Mouse (Mus musculus): ENCODE measurements around the gene Inpp1. TPM values are rescaled to one million over a fixed set of nuclear protein-coding genes. Genes with fewer than 3 reads are reported as not detected.
A peak's percentile ranks its signal among the peaks of the same experiment; 100 is the strongest.

Gene Inpp1
- polyA plus RNA-seq, 1 experiment: 6.7 TPM

GRCm38 (mm10) chr1:52849422-52849821 lies 31.9 kb upstream of the Inpp1 start:
- Histone ChIP-seq H3K27me3 (ENCODE audit: control insufficient read depth, insufficient read depth, insufficient read length) (no peaks in the 10 kb centered on the region), H3K4me3 (ENCODE audit: insufficient read depth, poor library complexity, severe bottlenecking) (no peak overlapping the region), H3K79me3 (ENCODE audit: low read depth) (no peaks in the 10 kb centered on the region), H3K36me3 (ENCODE audit: control insufficient read depth, insufficient read depth) (no peaks in the 10 kb centered on the region), H3ac (ENCODE audit: control insufficient read depth, insufficient read length, low read depth) (no peak overlapping the region), H3K79me2 (ENCODE audit: control insufficient read depth, insufficient read depth) (no peaks in the 10 kb centered on the region)
- TF ChIP-seq MYOD1 (IDR thresholded peaks at IDR 0.05; ENCODE audit: control insufficient read depth, insufficient read length, low read depth): no peak
- TF ChIP-seq FOSL1 (IDR thresholded peaks at IDR 0.05; ENCODE audit: insufficient read depth, low read length, poor library complexity, severe bottlenecking): no peak
- no peak for TF ChIP-seq CEBPB (IDR thresholded peaks at IDR 0.05; ENCODE audit: low read depth)
- no peak for TF ChIP-seq MAX (IDR thresholded peaks at IDR 0.05)
- TF ChIP-seq CTCF (IDR thresholded peaks at IDR 0.05; ENCODE audit: control insufficient read depth, insufficient read depth, insufficient read length): no peak
- no peak for TF ChIP-seq USF1 (IDR thresholded peaks at IDR 0.05; ENCODE audit: low read depth)
- TF ChIP-seq MYOG (IDR thresholded peaks at IDR 0.05; ENCODE audit: control insufficient read depth, extremely low read depth, insufficient read length): no peak

- no peak overlapping the region for H3K4me3 ChIP-seq (ENCODE audit: insufficient read depth, poor library complexity, severe bottlenecking)
- H3K79me3 ChIP-seq (ENCODE audit: low read depth): no peaks in the 10 kb centered on the region
- H3K27me3 ChIP-seq (ENCODE audit: control insufficient read depth, insufficient read depth, insufficient read length): no peaks in the 10 kb centered on the region
- no peaks in the 10 kb centered on the region for H3K79me2 ChIP-seq (ENCODE audit: control insufficient read depth, insufficient read depth)
- H3ac ChIP-seq (ENCODE audit: control insufficient read depth, insufficient read length, low read depth): no peak overlapping the region
- TF ChIP-seq FOSL1 (IDR thresholded peaks at IDR 0.05; ENCODE audit: insufficient read depth, low read length, poor library complexity, severe bottlenecking) (no peak), CEBPB (IDR thresholded peaks at IDR 0.05; ENCODE audit: low read depth) (no peak), MYOG (IDR thresholded peaks at IDR 0.05; ENCODE audit: control insufficient read depth, extremely low read depth, insufficient read length) (no peak), MYOD1 (IDR thresholded peaks at IDR 0.05; ENCODE audit: control insufficient read depth, insufficient read length, low read depth) (no peak), USF1 (IDR thresholded peaks at IDR 0.05; ENCODE audit: low read depth) (no peak), MAX (IDR thresholded peaks at IDR 0.05) (no peak)
- H3K36me3 ChIP-seq (ENCODE audit: control insufficient read depth, insufficient read depth): no peaks in the 10 kb centered on the region
Measured at GRCm38 (mm10) chr1:52846556-52846955, 29.1 kb upstream of the Inpp1 start.

GRCm38 (mm10) chr1:52844782-52845665 lies 27.5 kb upstream of the Inpp1 start, which contains the start of gene Hibch:
Gene Hibch (plus strand): TSS chr1:52844929.
- H3K36me3 ChIP-seq (ENCODE audit: control insufficient read depth, insufficient read depth): no peaks in the 10 kb centered on the region
- peak within 1 kb of the TSS; percentile 84 for H3ac ChIP-seq (ENCODE audit: control insufficient read depth, insufficient read length, low read depth)
- peak within 1 kb of the TSS; percentile 44 for H3K4me3 ChIP-seq (ENCODE audit: insufficient read depth, poor library complexity, severe bottlenecking)
- peak; percentile 31 for TF ChIP-seq MAX (IDR thresholded peaks at IDR 0.05)
- TF ChIP-seq USF1 (IDR thresholded peaks at IDR 0.05; ENCODE audit: low read depth): no peak
- H3K27me3 ChIP-seq (ENCODE audit: control insufficient read depth, insufficient read depth, insufficient read length): no peaks in the 10 kb centered on the region
- no peaks in the 10 kb centered on the region for H3K79me3 ChIP-seq (ENCODE audit: low read depth)
- H3K79me2 ChIP-seq (ENCODE audit: control insufficient read depth, insufficient read depth): no peaks in the 10 kb centered on the region

- H3K79me2 ChIP-seq (ENCODE audit: control insufficient read depth, insufficient read depth): no peaks in the 10 kb centered on the region
- H3K79me3 ChIP-seq (ENCODE audit: low read depth): no peaks in the 10 kb centered on the region
- H3K36me3 ChIP-seq (ENCODE audit: control insufficient read depth, insufficient read depth): no peaks in the 10 kb centered on the region
- TF ChIP-seq MYOG (IDR thresholded peaks at IDR 0.05; ENCODE audit: control insufficient read depth, extremely low read depth, insufficient read length) (no peak), CEBPB (IDR thresholded peaks at IDR 0.05; ENCODE audit: low read depth) (no peak), MAX (IDR thresholded peaks at IDR 0.05) (no peak), CTCF (IDR thresholded peaks at IDR 0.05; ENCODE audit: control insufficient read depth, insufficient read depth, insufficient read length) (no peak), FOSL1 (IDR thresholded peaks at IDR 0.05; ENCODE audit: insufficient read depth, low read length, poor library complexity, severe bottlenecking) (no peak), USF1 (IDR thresholded peaks at IDR 0.05; ENCODE audit: low read depth) (no peak), MYOD1 (IDR thresholded peaks at IDR 0.05; ENCODE audit: control insufficient read depth, insufficient read length, low read depth) (no peak)
- H3ac ChIP-seq (ENCODE audit: control insufficient read depth, insufficient read length, low read depth): no peak overlapping the region
- no peak overlapping the region for H3K4me3 ChIP-seq (ENCODE audit: insufficient read depth, poor library complexity, severe bottlenecking)
- H3K27me3 ChIP-seq (ENCODE audit: control insufficient read depth, insufficient read depth, insufficient read length): no peaks in the 10 kb centered on the region
Measured at GRCm38 (mm10) chr1:52844354-52844753, 26.9 kb upstream of the Inpp1 start.

- Histone ChIP-seq H3ac (ENCODE audit: control insufficient read depth, insufficient read length, low read depth) (no peak overlapping the region), H3K27me3 (ENCODE audit: control insufficient read depth, insufficient read depth, insufficient read length) (no peaks in the 10 kb centered on the region), H3K79me3 (ENCODE audit: low read depth) (no peaks in the 10 kb centered on the region), H3K36me3 (ENCODE audit: control insufficient read depth, insufficient read depth) (no peaks in the 10 kb centered on the region), H3K4me3 (ENCODE audit: insufficient read depth, poor library complexity, severe bottlenecking) (no peak overlapping the region), H3K79me2 (ENCODE audit: control insufficient read depth, insufficient read depth) (no peaks in the 10 kb centered on the region)
- no peak for TF ChIP-seq USF1 (IDR thresholded peaks at IDR 0.05; ENCODE audit: low read depth)
- no peak for TF ChIP-seq CEBPB (IDR thresholded peaks at IDR 0.05; ENCODE audit: low read depth)
- no peak for TF ChIP-seq FOSL1 (IDR thresholded peaks at IDR 0.05; ENCODE audit: insufficient read depth, low read length, poor library complexity, severe bottlenecking)
- no peak for TF ChIP-seq MYOD1 (IDR thresholded peaks at IDR 0.05; ENCODE audit: control insufficient read depth, insufficient read length, low read depth)
- TF ChIP-seq MYOG (IDR thresholded peaks at IDR 0.05; ENCODE audit: control insufficient read depth, extremely low read depth, insufficient read length): no peak
- TF ChIP-seq MAX (IDR thresholded peaks at IDR 0.05): no peak
- TF ChIP-seq CTCF (IDR thresholded peaks at IDR 0.05; ENCODE audit: control insufficient read depth, insufficient read depth, insufficient read length): no peak
Measured at GRCm38 (mm10) chr1:52839099-52839498, 21.6 kb upstream of the Inpp1 start.

- H3ac ChIP-seq (ENCODE audit: control insufficient read depth, insufficient read length, low read depth): no peak overlapping the region
- H3K79me3 ChIP-seq (ENCODE audit: low read depth): no peaks in the 10 kb centered on the region
- no peaks in the 10 kb centered on the region for H3K79me2 ChIP-seq (ENCODE audit: control insufficient read depth, insufficient read depth)
- no peak for TF ChIP-seq CEBPB (IDR thresholded peaks at IDR 0.05; ENCODE audit: low read depth)
- H3K36me3 ChIP-seq (ENCODE audit: control insufficient read depth, insufficient read depth): no peaks in the 10 kb centered on the region
- no peaks in the 10 kb centered on the region for H3K27me3 ChIP-seq (ENCODE audit: control insufficient read depth, insufficient read depth, insufficient read length)
- H3K4me3 ChIP-seq (ENCODE audit: insufficient read depth, poor library complexity, severe bottlenecking): peak overlapping the region; percentile 49
Measured at GRCm38 (mm10) chr1:52817813-52818147, 292 bp upstream of the Inpp1 start.

Measured in C2C12 (cell line).